Mouse (Mus musculus) adrenal gland, adult 10 weeks (tissue): ENCODE data around the gene Hsd3b2. TPM values are rescaled to one million over a fixed set of nuclear protein-coding genes. Genes with fewer than 3 reads are reported as not detected.

Experiments used
- polyA plus RNA-seq: library from polyadenylated mRNA; stranded (reverse); fragments of 350-450 nt; fragmentation: Illumina TruSeq; extraction: RNeasy Lipid Tissue Mini Kit (QIAGEN cat#74804); gene quantifications from one replicate; pipeline ENCODE4 v1.2.3, GENCODE M21; 2014; ENCODE audit warnings: low read depth, low replicate concordance

The Hsd3b2 gene
- not detected for polyA plus RNA-seq

DNA sequence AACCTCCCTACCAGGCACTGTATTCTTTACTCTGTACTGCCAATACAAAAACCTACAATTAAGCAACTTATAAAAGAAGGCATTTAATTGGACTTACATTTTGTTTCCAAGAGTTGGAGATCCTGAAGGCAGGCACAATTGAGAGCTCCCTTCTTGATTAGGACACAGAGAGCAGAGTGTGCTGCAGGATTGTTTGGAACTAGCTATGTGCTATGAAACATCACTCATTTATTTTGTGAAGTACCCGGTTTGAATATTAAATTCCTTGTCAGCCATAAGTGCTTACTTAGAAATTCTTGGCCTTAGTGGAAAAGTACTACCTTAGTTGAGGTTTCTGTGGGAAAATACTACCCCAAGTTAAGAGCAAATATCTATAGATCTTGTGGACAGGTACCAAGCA, at the start of gene Hsd3b2:
Hsd3b2 (minus strand) TSS at position 168 of the 400 bp plus-strand sequence.

Other genes with a start within 250 kb of the Hsd3b2 start
- gene Hsd3b4, start 214.0 kb downstream of the Hsd3b2 start, polyA plus RNA-seq: not detected
- gene Gm10681, start 135.7 kb downstream of the Hsd3b2 start, polyA plus RNA-seq: not detected
- not detected for gene Hsd3b5, start 94.3 kb downstream of the Hsd3b2 start, polyA plus RNA-seq
- not detected for gene Hsd3b3, start 38.6 kb upstream of the Hsd3b2 start, polyA plus RNA-seq
- 34.9 TPM for gene Hsd3b6, start 89.9 kb upstream of the Hsd3b2 start, polyA plus RNA-seq
- gene Hsd3b1, start 135.3 kb upstream of the Hsd3b2 start, polyA plus RNA-seq: 17,303 TPM
- 498 TPM for gene Hao2, start 168.7 kb upstream of the Hsd3b2 start, polyA plus RNA-seq